Mouse (Mus musculus): ENCODE measurements at regions not wholly inside any gene's neighbourhood (a gene's known extent, or its start where the extent isn't known, plus 50 kb on each side); places are given as distances from the start of the nearest gene placed in this dataset.

GRCm38 (mm10) chr13:28552974-28553750 is 295.8 kb downstream of the Gm11361 start:
- TF ChIP-seq EP300 (IDR thresholded peaks at IDR 0.05; ENCODE audit: low read depth) (no peak), CTCF (IDR thresholded peaks at IDR 0.05; ENCODE audit: low read depth) (no peak)
